ENCODE assay signal across 9 mouse cellular contexts in genomic region chr7:67520959-67521358, GRCm38 (mm10).
DNase-seq lines count a peak whose midpoint lies in the region; ATAC-seq and TF ChIP-seq lines count a peak whose summit lies in the region.
"Had no signal": no experiment of that assay in that cellular context is flagged by ENCODE, and none has a peak within 500 bp of the region (broad histone marks: within the 10 kb centered on the region; RNA-seq: fewer than 3 reads in every experiment).

No protein-coding gene starts in this region.

- WGBS in stomach, postnatal 0 days: 81% methylated on average over 4 of the region's 4 CpGs

- DNase-seq in cerebellum, postnatal 25 days: no peak
- DNase-seq in kidney, postnatal 14 days: peak; percentile 22
- no peak for DNase-seq in kidney, adult 11 months
- no peak for DNase-seq in brain, embryonic 14.5 days (ENCODE audit: low read depth)
- no peak for DNase-seq in stomach, postnatal 0 days (ENCODE audit: low spot score)
- no peak for DNase-seq in urinary bladder, postnatal 25 days (ENCODE audit: low spot score)

- H3K9ac ChIP-seq in stomach, postnatal 0 days (ENCODE audit: low read length): no peak overlapping the region

- H3K27ac ChIP-seq in stomach, postnatal 0 days (replicated peaks): no peak overlapping the region

- no peaks in the 10 kb centered on the region for H3K9me3 ChIP-seq in stomach, postnatal 0 days (ENCODE audit: control insufficient read depth, low read length)
- H3K9me3 ChIP-seq: megakaryocyte, embryonic 14.5 days had no signal

- 0 out of 2 replicates have a peak, but pooled peaks have one; percentile 49 for ATAC-seq in cerebellum, adult (ENCODE audit: insufficient number of reproducible peaks, low FRiP score, low TSS enrichment)
- ATAC-seq in stomach, postnatal 0 days (ENCODE audit: low FRiP score, low TSS enrichment): no peak
- no peak for ATAC-seq in erythroid progenitor cell, adult 5-6 weeks (replicated peaks; ENCODE audit: low FRiP score, poor library complexity, severe bottlenecking)

- no peak overlapping the region for H3K4me2 ChIP-seq in stomach, postnatal 0 days (replicated peaks; ENCODE audit: low read depth)

- H3K36me3 ChIP-seq in stomach, postnatal 0 days (ENCODE audit: control insufficient read depth, insufficient read depth, low read length): no peaks in the 10 kb centered on the region

- no peak overlapping the region for H3K4me3 ChIP-seq in stomach, postnatal 0 days (ENCODE audit: low read depth, low read length)
- H3K4me3 ChIP-seq: megakaryocyte, embryonic 14.5 days had no signal

- TF ChIP-seq POLR2A in brain, embryonic 14.5 days (IDR thresholded peaks at IDR 0.05; ENCODE audit: borderline replicate concordance, extremely low read depth, insufficient read depth, insufficient read length, poor library complexity, severe bottlenecking): no peak

- H3K4me1 ChIP-seq in stomach, postnatal 0 days (replicated peaks; ENCODE audit: control insufficient read depth, insufficient read depth): no peaks in the 10 kb centered on the region

- peak; percentile 35; the same call in 1 of the 2 replicates for TF ChIP-seq CTCF in brain, embryonic 14.5 days (IDR thresholded peaks at IDR 0.05; ENCODE audit: borderline replicate concordance, extremely low read depth, insufficient read depth, insufficient read length)
- peak; percentile 65 for TF ChIP-seq CTCF in stomach, postnatal 0 days (IDR thresholded peaks at IDR 0.05; ENCODE audit: low read depth)

- H3K27me3 ChIP-seq in stomach, postnatal 0 days (ENCODE audit: control insufficient read depth, insufficient read depth, low read length): no peaks in the 10 kb centered on the region
- H3K27me3 ChIP-seq: megakaryocyte, embryonic 14.5 days had no signal

- TF ChIP-seq EP300 in stomach, postnatal 0 days (optimal IDR thresholded peaks at IDR 0.05): no peak
